Mouse (Mus musculus) embryo, embryonic 10 days (tissue): ENCODE measurements at regions not wholly inside any gene's neighbourhood (a gene's known extent, or its start where the extent isn't known, plus 50 kb on each side); places are given as distances from the start of the nearest gene placed in this dataset.

ENCODE experiments used
- DNase-seq: peaks from one replicate; pipeline ENCODE4 v3.0.0-alpha.2; 2015; ENCODE audit warnings: low spot score

- no peak for DNase-seq
Measured at GRCm38 (mm10) chr16:53480664-53481063, 1026.8 kb upstream of the Alcam start.

DNA sequence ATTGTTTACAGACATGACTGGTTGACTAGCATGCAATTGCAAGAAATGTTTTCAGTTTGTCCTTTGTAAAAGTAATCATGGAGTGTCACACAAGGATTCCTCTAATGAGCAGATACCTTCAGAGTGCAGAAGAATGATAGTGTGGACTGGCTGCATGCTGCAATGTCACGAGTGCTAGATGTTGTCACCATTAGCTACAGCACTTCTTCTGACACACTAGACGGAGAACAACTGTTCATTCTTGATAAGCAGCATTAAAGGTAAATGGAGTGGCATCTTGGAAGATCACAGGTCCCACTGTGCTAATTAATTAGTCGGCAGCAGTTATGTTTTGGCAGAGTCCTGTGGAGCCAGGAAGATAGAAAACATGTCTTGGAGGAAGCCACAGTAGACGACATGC, 985.6 kb upstream of the Alcam start:
- DNase-seq = no peak

GRCm38 (mm10) chr16:53418416-53418815, 964.5 kb upstream of the Alcam start:
- no peak for DNase-seq

DNA sequence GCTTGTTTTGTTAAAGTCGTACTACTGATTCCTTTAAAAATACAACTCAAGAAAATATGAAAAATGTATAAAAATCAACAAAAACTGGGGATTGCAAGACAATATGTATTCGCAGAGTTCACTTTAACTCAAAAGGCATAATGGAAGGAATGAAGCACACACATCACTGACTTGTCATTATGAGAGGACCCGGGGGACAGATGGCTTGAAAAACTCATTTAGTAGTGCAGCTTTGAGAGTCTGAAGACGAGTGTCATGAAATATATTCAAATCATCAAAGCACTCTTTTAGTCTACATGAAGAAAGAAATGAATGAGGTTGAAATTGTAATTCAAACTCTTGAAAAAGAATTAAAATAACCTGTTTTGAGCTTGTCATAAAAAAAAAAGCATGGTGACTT, 931.3 kb upstream of the Alcam start:
- no peak for DNase-seq

DNA sequence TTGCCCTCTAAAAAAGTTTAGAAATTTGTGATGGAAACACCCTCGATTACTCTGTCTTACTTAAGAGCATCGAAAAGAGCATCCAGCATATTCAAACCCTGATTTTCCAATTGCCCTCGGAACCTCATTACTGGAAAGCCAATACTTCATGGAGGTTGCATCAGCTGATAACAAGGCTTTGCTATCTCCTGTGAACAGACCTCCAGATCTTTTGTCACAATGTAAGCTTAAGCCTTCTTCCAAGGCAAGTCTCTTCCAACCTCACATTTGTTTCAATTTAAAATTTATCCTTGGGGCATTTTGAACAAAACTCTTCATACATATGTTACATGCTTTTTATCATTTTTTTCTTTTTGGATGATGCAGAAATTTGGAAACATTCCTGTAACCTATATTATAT, 888.3 kb upstream of the Alcam start:
- no peak for DNase-seq

- no peak for DNase-seq
Measured at GRCm38 (mm10) chr16:53326353-53326752, 872.5 kb upstream of the Alcam start.

DNA sequence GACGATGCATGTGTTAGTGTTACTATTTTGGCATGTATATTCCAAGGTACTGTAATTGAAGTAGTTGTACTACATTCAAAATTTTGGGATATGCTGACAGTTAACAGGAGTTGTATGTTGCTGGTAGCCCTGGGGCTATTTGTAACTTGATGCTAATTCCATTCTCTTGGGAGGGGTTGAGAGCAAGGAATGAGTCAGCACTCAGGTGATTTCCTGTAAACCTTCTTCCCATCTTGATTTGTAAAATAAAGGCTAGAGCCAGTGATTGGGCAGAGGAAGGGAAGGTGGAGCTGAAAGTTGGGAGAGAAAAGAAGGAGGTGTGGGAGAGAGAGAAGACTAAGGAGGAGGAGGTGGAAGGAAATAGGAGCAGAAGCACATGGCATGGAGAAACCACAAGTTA, 838.2 kb upstream of the Alcam start:
- DNase-seq = no peak

DNA sequence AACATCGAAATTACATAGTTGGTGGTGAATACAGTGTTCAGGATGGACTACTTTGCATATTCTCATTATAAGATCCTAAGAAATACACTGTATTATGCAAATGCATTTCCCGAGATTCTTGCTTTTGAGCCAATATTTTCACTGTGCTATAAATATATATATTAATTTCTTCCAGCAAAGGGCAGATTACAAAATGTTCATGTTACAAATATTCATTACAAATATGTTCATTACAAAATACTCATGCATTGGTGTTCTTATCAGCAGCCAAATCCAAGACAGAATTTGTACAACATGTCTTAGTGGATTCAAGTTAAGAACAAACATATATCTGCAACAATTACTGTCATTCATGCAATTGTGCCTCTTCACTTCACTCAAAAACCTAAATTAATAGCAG, 828.1 kb upstream of the Alcam start:
- no peak for DNase-seq

- DNase-seq = peak; percentile 85
Measured at GRCm38 (mm10) chr16:53266116-53266515, 812.2 kb upstream of the Alcam start.

- DNase-seq = no peak
Measured at GRCm38 (mm10) chr16:53245365-53245764, 791.5 kb upstream of the Alcam start.

DNA sequence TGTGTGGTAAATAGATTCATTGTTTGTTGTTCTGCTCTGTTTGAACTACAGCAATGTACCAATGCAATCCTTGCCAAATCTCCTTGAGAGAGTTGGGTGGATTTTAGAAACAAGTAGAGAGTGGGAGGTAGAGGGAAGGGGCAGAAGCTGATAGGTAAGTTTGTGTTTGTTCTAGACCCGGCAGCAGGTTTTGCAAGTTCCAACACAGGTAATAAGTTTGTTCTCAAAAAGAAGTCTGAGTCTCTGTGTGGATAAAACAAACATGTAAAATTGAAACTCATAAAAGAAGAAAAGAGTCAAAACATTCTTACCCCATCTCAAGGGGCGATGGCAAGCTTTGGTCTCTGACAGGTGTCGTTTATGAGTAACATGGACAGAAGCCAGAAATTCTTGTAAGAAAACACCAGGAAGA, 788.3 kb upstream of the Alcam start:
- DNase-seq = no peak

- no peak for DNase-seq
Measured at GRCm38 (mm10) chr16:53218886-53219285, 765.0 kb upstream of the Alcam start.

DNA sequence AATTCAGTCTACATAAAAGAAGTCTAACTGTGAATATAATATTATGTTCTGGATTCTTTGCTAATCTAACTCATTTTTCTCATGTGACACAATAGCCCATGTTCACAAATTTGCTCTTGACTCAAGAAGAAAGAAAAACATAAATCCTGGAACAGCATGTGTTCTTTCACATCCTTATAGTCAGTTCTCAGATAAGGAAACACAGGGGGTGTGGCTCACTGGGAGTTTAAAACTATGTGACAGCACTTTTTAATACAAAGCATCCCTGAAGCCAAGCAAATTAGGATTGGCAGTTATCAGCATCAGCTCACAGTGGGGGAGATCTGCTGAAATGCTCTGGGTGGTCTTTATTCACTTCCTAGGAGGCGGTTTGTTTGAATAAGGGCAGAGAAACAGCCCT, 747.6 kb upstream of the Alcam start:
- DNase-seq = peak; percentile 5

DNA sequence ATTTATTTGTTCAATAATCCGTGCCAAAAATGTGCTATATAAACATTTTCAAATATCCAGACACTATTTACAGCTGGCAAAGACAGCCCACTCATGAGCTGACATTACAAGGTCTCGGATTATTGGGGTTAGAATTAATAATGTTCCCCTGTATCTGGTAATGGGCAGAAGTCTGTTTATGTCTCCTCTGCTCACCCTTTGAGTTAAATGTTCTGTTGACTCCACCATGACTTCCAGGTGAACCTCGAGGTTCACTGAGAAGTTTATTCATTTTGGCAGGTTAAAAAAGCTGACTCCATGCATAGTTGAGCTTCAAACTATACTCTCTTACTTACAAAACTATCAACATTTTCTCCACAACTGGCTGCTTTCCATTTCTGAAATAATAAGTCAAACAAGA, 732.6 kb upstream of the Alcam start:
- no peak for DNase-seq

DNA sequence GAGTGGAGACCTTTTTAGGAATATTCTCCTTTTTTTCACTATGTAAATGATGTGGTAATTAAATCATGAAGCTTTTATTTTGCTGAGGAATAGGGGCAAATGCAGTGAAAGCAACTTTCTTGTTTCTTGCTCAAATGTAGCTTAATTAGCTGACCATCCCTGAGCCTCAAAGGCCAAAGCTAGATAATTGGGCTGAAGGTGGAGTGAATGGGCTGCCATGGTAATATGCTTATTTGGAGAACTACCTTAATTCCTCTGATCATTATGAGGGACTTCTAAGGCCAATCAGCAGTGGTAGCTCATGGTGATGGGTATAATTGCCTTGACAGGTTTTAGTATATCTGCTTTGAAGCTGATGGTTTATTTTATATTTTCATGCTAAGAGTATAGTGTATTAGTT, 702.5 kb upstream of the Alcam start:
- DNase-seq = no peak

GRCm38 (mm10) chr16:53130677-53131076, 676.8 kb upstream of the Alcam start:
- no peak for DNase-seq

DNA sequence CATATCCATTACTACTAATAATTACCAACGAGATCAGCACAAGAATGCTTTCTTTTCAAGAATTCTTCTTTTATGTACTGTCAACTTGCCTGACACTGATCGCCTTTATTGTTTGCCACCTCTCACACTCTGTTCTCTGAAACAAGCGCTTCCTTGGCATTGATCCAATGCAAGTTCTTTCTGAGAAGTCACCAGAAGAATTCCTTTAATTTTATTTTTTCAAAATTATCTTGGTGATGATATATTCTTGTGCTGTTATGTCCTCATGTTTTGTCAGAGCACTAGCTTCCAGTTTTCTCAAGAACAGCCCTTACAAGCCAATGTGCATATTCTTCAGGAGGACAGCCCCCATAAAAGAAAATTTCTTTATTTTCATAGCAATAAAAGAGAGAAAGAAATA, 654.9 kb upstream of the Alcam start:
- no peak for DNase-seq

DNA sequence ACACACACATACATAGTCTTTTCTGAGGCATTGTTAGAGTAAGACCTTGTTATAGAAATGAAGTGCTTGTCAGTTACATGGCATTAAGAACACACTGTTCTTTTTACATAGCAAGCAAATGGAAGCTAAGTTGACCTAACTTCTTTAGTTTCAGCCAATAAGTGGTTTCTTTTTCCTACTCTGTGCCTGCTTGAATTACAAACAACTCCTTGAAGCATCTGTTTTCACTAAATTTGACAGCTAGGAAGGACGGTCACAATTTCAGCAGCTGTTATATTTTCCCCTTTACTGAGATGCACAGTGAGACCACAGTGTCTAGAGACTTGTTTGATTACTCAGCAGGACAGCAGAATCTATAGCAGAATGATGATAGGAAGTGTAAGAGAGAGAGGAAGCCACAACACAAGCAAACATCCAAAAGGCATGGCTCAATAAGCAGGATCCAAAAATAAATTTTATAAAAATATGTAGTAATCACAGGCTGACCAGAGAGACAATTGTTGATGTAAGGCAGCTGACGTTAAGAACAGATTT, 641.6 kb upstream of the Alcam start:
- DNase-seq = peak; percentile 9

- DNase-seq = no peak
Measured at GRCm38 (mm10) chr16:53073856-53074568, 620.1 kb upstream of the Alcam start.

DNA sequence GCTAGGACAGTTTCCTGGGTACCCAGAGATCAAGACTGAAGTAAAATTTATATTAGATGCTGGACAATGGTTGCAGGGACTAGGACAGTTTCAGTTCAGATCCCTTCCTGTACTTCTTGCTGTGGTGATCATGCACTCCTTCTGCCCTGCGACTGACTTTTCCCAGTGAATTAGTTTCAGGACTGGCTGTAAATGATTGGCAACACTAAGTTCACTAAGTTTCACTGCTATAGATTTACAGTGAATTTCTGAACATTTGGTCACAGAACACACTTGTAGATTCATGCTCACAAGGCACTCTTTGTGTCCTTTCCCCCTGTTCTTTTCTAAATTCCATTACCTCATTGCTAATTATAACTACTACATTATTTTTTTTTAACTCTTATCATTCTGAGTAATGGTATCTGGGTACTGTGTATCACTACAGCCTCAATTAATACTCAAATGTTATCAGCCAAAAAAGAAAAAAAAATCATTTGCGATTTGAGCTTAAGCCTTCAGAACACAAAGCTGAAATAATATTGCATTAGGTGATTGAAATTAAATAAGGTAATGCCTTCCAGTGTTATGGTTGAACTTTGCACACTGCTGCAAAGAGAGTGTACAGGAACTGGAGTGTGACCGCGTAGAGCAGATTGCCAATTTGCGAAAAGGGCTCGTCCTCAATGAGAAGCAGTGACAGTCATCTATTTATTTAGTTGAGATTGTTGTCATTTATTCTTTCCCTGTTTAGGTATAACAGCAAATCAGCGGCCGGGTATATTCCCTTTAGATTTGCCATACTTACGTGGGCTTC, 618.2 kb upstream of the Alcam start:
- DNase-seq = no peak

GRCm38 (mm10) chr16:53064151-53064550, 610.3 kb upstream of the Alcam start:
- no peak for DNase-seq

DNA sequence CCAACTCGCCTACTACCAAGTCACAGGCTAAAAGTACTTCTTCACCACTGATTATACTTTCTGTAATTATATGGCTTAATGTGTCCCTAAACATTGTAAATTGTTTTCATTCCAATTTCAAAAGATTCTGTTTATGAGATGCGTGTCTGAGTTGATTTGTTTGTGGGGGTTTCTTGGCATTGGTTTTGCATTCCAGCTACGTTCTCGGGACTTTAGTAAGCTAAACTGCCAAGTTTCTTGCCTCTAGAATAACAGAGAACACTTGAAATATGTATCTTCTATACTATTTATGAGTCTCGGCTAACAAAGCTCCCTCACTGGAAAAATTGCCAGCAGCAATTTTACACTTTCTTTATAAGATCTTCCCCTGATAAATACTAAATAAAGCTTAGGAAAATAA, 609.2 kb upstream of the Alcam start:
- DNase-seq = no peak

DNA sequence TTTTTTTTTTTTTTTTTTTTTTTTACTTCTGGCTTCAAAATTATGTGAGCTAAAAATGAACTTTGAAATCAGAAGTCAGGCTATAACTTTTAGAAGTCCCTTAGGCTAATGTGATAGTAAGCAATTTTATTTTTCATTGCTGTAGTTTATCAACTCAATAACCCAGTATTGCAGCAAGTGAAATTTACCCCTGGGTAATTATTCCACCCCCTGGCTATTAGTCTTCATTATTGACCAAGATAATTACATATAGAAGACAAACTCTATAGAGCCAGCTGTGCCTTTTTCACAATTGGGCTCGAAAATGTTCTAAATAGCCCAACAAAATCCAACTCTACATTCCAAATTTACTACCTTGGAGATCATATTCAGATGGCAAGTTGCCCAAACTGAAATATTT, 572.2 kb upstream of the Alcam start:
- no peak for DNase-seq
